In the genomic region with DNA sequence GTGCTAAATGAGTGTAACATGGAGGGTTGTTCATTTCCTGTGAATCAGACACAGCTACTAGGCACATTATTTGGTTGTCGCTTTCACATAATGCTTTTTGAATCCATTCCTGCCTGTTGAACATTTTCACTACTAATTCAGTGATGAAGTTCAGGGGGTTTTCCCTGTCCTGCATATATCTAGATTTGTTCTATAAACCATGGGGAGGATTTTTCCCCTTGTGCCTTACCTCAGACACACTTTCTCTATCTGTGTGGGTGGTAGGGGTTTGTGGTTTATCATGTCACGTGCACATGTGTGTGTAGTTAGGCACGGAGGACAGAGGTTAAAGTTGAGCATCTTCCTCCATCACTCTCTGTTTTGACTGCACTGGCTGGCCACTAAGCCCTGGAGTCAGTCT, we compare ENCODE assay signal across 25 mouse cellular contexts. TPM values are rescaled to one million over a fixed set of nuclear protein-coding genes. Genes with fewer than 3 reads are reported as not detected.
A peak's percentile ranks its signal among the peaks of the same experiment; 100 is the strongest.
DNase-seq lines count a peak whose midpoint lies in the region; TF ChIP-seq lines count a peak whose summit lies in the region.
"Had no signal": no experiment of that assay in that cellular context is flagged by ENCODE, and none has a peak within 500 bp of the region (broad histone marks: within the 10 kb centered on the region; RNA-seq: fewer than 3 reads in every experiment).

No protein-coding gene starts in this region.

- DNase-seq in thymus, adult 2 months: peak; percentile 14
- DNase-seq in thymus, adult 18-20 months: no peak
- peak; percentile 83 for DNase-seq in CD4-positive helper T cell, adult 2 months (ENCODE audit: low read depth, low spot score)
- DNase-seq in T-cell, adult 2 months (ENCODE audit: low spot score): peak; percentile 61
- peak; percentile 43 to 51 for DNase-seq in natural killer cell, adult 2 months (ENCODE audit: low spot score in 2 of 2)
- DNase-seq in cerebellum, postnatal 10 days: no peak
- no peak for DNase-seq in heart, postnatal 25 days (ENCODE audit: low spot score)
- no peak for DNase-seq in ovary, adult 18-20 months (ENCODE audit: low spot score)
- DNase-seq: adrenal gland, adult 8-10 months; cerebellum, adult 11-12 months; cerebellum, postnatal 14 days; forebrain, postnatal 0 days; heart, postnatal 36 days; kidney, adult 2 months; kidney, postnatal 10 days; lung, adult 18-20 months; lung, postnatal 10 days had no signal

- no peaks in the 10 kb centered on the region for H3K36me3 ChIP-seq in thymus, adult 2 months (ENCODE audit: control insufficient read depth, insufficient read depth, low read length)
- H3K36me3 ChIP-seq: embryonic facial prominence, embryonic 12.5 days; hindbrain, embryonic 13.5 days; limb, embryonic 12.5 days; liver, embryonic 12.5 days; midbrain, embryonic 12.5 days; neural tube, embryonic 13.5 days had no signal

- intact Hi-C loops in heart, postnatal 25 days (cut with DNase I): no loop called here

- TF ChIP-seq CTCF in thymus, adult 2 months (IDR thresholded peaks at IDR 0.05; ENCODE audit: borderline replicate concordance, control insufficient read depth, extremely low read depth, insufficient read depth, low read length, poor library complexity): no peak

- H3K27ac ChIP-seq in thymus, adult 2 months (ENCODE audit: control insufficient read depth, insufficient read depth, low read length): no peak overlapping the region
- H3K27ac ChIP-seq: embryonic facial prominence, embryonic 12.5 days; hindbrain, embryonic 13.5 days; limb, embryonic 12.5 days; liver, embryonic 12.5 days; midbrain, embryonic 12.5 days; neural tube, embryonic 13.5 days had no signal

- WGBS in thymus, adult 2 months: 42% methylated on average over 3 of the region's 3 CpGs

- H3K27me3 ChIP-seq in thymus, adult 2 months (ENCODE audit: control insufficient read depth, insufficient read depth, low read length): no peaks in the 10 kb centered on the region
- H3K27me3 ChIP-seq: embryonic facial prominence, embryonic 12.5 days; hindbrain, embryonic 13.5 days; limb, embryonic 12.5 days; liver, embryonic 12.5 days; midbrain, embryonic 12.5 days; neural tube, embryonic 13.5 days; Patski had no signal

- no peak overlapping the region for H3K4me3 ChIP-seq in thymus, adult 2 months (ENCODE audit: control insufficient read depth, insufficient read depth, low read length)
- H3K4me3 ChIP-seq: embryonic facial prominence, embryonic 12.5 days; hindbrain, embryonic 13.5 days; limb, embryonic 12.5 days; liver, embryonic 12.5 days; midbrain, embryonic 12.5 days; neural tube, embryonic 13.5 days had no signal

- TF ChIP-seq POLR2A in thymus, adult 2 months (IDR thresholded peaks at IDR 0.05; ENCODE audit: control insufficient read depth, extremely low read depth, insufficient read depth, low read length, poor library complexity): no peak

- peaks cover 4% of the 10 kb centered on the region for H3K4me1 ChIP-seq in thymus, adult 2 months (replicated peaks; ENCODE audit: control insufficient read depth, insufficient read depth, low read length)
- H3K4me1 ChIP-seq: embryonic facial prominence, embryonic 12.5 days; hindbrain, embryonic 13.5 days; limb, embryonic 12.5 days; liver, embryonic 12.5 days; midbrain, embryonic 12.5 days; neural tube, embryonic 13.5 days had no signal

RNA-seq across cellular contexts. Expression of gene Nr4a3, which starts 32.7 kb away (rescaled TPM):
- polyA plus RNA-seq in thymus, adult 2 months (2012; rRNA removed): 39.7 and 46.1 TPM in 2 replicates
- total RNA-seq in heart, postnatal 25 days (2021): 1 to 10 TPM; 2.5 to 5.9 TPM
- polyA plus RNA-seq: intestine, embryonic 14.5 days; liver, embryonic 12.5 days had no signal

Comparison
In these comparisons a context has a peak if more than half of its experiments do, and no peak if none do; other contexts are left out.
1. DNase-seq: peak in thymus, adult 2 months (single experiment), CD4-positive helper T cell, adult 2 months (single experiment), T-cell, adult 2 months (single experiment) and natural killer cell, adult 2 months (2 of 2); none in thymus, adult 18-20 months (0 of 2), cerebellum, postnatal 10 days (0 of 2), heart, postnatal 25 days (single experiment) and ovary, adult 18-20 months (single experiment).